Mouse (Mus musculus): Measurements from ENCODE around the gene Ror1.

DNA sequence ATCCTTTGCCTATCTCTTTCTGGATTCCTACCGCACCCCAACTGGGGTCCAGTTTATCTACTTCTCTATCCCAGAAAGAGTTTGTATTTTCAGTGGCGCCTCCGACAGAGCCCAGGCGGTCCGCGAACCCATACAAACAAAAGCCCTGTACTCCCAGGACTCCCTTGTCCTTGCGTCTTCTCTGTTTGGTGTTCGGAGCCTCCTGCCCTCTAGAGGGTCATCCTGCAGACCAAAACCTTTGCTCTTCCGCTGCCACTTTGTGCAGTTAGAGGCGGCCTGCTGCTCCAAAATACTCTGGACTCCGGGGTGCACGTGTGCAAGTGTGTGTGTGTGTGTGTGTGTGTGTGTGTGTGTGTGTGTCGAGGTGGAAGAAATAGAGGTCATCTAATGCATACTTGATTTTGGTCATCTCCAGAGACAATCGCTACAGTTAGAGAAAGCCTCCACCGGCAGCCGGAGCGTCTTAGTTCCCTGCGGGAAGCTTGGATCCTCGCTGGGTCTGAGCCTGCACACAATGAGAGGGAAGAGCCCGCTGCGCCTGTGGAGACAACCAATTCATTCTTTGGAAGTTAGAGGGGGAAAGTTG, 1.1 kb downstream of the Ror1 start:
- TF ChIP-seq CTCF (IDR thresholded peaks at IDR 0.05; ENCODE audit: low read depth) (peak; percentile 26; the same call in 1 of the 2 replicates), EP300 (optimal IDR thresholded peaks at IDR 0.05) (no peak)

Data from stomach, postnatal 0 days (tissue).